Mouse (Mus musculus) small intestine, adult 2 months (tissue): ENCODE results near the gene Hmgcs1.

ENCODE experiments used
- CTCF ChIP-seq: fragments of 200-500 bp; IDR thresholded peaks from 2 replicates; pipeline ENCODE4 v1.5.1; 2012; ENCODE audit warnings: low read depth, mild to moderate bottlenecking, control low read depth, inconsistent platforms, low read length, moderate library complexity, mixed read lengths; ENCODE audit not compliant: insufficient replicate concordance, insufficient read length; ENCODE audit errors: extremely low read depth
- POLR2A ChIP-seq: fragments of 200-500 bp; IDR thresholded peaks from 2 replicates; pipeline ENCODE4 v1.6.1; 2012; ENCODE audit warnings: low read depth, mild to moderate bottlenecking, control low read depth, inconsistent platforms, low read length, moderate library complexity

GRCm38 (mm10) chr13:119698436-119698835, 8.3 kb downstream of the Hmgcs1 start:
- TF ChIP-seq CTCF (no peak), POLR2A (no peak)
